Mouse (Mus musculus): Measurements from ENCODE around the gene Slc38a2.

Slc38a2 gene

GRCm38 (mm10) chr15:96695455-96696421, 3.8 kb downstream of the Slc38a2 start:
- DNase-seq: peak; percentile 82

DNA sequence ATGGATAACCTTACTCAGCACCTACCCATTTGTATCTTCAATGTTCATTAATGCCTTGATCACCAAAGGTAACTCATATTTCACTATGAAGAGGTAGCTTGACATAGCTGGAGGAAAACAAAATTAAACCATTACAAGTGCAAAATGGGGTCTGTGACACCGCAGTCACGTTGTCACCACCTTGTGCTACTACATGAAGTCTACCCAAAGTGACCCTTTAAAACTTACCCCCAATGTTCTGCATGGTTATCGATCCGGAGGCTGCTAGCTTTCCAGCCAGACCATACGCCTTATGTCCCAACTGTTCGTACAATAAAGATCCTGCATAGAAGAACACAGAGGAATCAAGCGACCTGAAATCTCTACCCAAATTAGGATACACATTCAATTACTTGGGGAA, 4.5 kb downstream of the Slc38a2 start:
- no peak for DNase-seq

- no peak for DNase-seq
Observed at GRCm38 (mm10) chr15:96693688-96694087, 5.8 kb downstream of the Slc38a2 start.

GRCm38 (mm10) chr15:96692401-96692800, 7.1 kb downstream of the Slc38a2 start:
- DNase-seq: no peak

DNA sequence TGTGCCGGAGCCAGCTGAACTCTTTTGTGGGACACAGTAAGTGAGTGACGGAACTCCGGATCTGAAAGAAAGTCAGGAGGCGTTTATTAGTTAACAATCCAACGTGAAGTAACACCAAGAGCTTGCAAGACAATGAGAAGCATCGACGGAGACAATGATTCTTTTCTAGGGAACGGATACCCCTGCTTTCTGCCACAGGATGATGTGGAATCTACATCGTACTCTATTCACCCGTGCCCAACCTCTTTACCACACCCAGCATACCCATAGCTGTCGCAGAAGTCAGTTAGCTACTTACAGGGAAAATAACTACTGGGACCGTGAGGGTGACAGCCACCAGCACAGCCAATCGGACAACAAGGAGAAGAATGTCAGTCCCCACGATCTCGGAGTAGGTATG, 8.1 kb downstream of the Slc38a2 start:
- DNase-seq: no peak

GRCm38 (mm10) chr15:96690829-96691228, 8.7 kb downstream of the Slc38a2 start:
- DNase-seq: no peak

DNA sequence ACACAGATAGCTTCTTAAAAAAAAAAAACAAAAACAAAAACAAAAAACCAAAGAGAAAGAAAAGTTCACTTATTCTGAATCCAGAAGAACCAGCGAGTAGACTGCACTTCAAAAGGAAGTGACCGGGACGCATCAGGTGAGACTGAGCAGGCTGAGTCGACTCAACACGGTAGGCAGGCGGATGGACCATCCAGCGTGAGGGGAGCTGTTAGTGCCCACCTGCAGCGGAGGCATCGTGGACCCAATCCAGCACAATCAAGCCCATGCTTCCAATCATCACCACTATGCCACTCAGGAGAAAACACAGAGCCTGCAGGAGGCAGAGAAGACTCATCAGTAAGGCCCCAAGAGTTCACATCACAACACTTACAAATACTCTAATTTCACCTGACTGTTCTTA, 9.6 kb downstream of the Slc38a2 start:
- no peak for DNase-seq

GRCm38 (mm10) chr15:96688784-96689318, 10.7 kb downstream of the Slc38a2 start:
- no peak for DNase-seq

- no peak for DNase-seq
Observed at GRCm38 (mm10) chr15:96688036-96688435, 11.5 kb downstream of the Slc38a2 start.

DNA sequence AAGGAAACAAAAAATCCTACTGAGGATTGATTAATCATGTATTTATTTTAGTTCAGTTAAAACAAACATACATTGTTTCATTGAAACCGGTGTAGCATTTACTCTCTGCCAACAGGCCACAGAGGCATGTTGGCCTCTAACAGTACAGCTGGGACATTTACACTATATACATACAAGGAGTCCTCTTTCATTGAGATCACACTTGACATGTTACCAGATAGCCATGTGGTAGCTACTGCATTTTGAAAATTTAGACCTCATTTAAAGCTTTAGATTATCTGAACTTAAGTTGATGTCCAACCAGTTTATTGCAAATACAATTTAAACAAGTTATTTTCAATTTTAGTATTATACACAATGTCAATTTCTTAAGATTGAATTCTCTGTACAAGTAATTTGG, 12.2 kb downstream of the Slc38a2 start:
- no peak for DNase-seq

GRCm38 (mm10) chr15:96686201-96687159, 13.1 kb downstream of the Slc38a2 start:
- DNase-seq: no peak

GRCm38 (mm10) chr15:96685273-96685672, 14.3 kb downstream of the Slc38a2 start:
- DNase-seq: no peak

GRCm38 (mm10) chr15:96684132-96684830, 15.2 kb downstream of the Slc38a2 start:
- peak; percentile 71 for DNase-seq

- no peak for DNase-seq
Observed at GRCm38 (mm10) chr15:96678871-96679773, 20.4 kb downstream of the Slc38a2 start.

- DNase-seq: peak; percentile 76
Observed at GRCm38 (mm10) chr15:96676518-96676917, 23.0 kb downstream of the Slc38a2 start.

DNA sequence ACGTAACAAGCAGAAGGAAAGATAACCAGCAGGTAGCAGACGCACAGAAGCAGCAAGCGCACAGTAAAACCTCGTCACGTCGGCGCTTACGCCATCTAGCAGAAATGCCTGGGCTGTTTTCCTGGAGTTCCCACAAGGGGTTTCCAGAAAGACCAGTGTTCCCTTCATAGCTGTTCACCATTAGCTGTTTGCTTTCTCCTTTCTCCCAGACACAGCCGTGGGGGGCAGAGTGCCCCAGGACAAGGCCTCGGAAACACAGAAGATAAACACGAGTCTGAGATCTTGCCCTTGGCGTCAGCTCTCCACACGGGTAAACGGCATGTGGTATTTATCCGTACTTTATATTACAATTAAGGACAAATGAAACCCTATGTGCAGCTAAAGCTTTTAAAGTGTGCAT, 23.8 kb downstream of the Slc38a2 start:
- no peak for DNase-seq

GRCm38 (mm10) chr15:96675055-96675454, 24.5 kb downstream of the Slc38a2 start:
- DNase-seq: no peak

- DNase-seq: no peak
Observed at GRCm38 (mm10) chr15:96674089-96674488, 25.4 kb downstream of the Slc38a2 start.

- DNase-seq: no peak
Observed at GRCm38 (mm10) chr15:96669721-96670120, 29.8 kb downstream of the Slc38a2 start.

DNA sequence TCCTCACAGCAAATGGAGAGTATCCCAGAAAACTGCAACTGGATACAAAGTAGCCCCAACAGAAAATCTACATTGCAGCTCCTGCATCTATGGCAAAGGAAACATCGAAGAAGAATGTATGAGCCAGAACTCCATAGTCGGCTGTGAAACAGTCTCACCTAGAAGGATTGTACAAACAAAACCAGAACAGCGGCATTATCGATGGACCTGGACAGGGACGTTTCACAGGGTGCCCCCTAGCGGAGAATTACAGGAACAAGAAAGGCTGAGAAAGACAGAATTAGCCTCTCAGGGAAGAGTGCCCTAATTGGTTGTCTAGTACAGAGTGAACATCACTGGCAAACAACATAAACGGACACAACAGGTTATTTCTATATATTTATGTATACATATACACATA, 32.9 kb downstream of the Slc38a2 start:
- peak; percentile 88 for DNase-seq

DNA sequence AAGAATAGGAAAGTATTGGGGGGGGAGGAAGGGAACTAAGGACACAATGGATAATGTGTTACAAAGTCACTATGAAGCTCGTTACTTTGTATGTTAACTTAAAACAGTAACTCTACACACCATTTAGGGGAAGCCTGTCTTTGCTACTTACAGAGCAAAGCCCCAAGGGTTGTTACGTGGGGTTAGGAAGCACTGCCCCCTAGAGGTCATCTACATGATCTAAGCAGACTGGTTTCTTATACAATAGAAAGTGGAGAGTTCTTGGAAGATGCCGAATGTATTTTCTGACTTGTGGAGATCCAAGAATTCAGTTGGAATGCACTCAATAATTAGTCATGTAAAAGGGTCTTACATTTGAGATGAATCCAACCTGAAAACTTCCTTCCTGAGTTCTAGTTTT, 33.6 kb downstream of the Slc38a2 start:
- DNase-seq: peak; percentile 94
